ENCODE assay signal across 9 mouse cellular contexts in genomic region chr15:78796196-78797059, GRCm38 (mm10). TPM values are rescaled to one million over a fixed set of nuclear protein-coding genes. Genes with fewer than 3 reads are reported as not detected.
DNase-seq lines count a peak whose midpoint lies in the region; ATAC-seq lines count a peak whose summit lies in the region.
"Had no signal": no experiment of that assay in that cellular context is flagged by ENCODE, and none has a peak within 500 bp of the region (broad histone marks: within the 10 kb centered on the region; RNA-seq: fewer than 3 reads in every experiment).

No protein-coding gene starts in this region.

- H3K4me2 ChIP-seq in hindbrain, embryonic 15.5 days: no peak overlapping the region
- H3K4me2 ChIP-seq in hindbrain, embryonic 14.5 days (replicated peaks): no peak overlapping the region
- H3K4me2 ChIP-seq in neural tube, embryonic 15.5 days: no peak overlapping the region

- DNase-seq in hindbrain, embryonic 14.5 days (ENCODE audit: low spot score): no peak
- peak; percentile 31 for DNase-seq in NIH3T3 (ENCODE audit: low read depth)
- DNase-seq in heart, embryonic 10.5 days (ENCODE audit: low spot score): no peak
- DNase-seq in kidney, postnatal 10 days: peak; percentile 74
- DNase-seq in right cerebral cortex, postnatal 4 days: no peak
- no peak for DNase-seq in left cerebral cortex, postnatal 14 days (ENCODE audit: low spot score in 2 of 2)
- DNase-seq: cerebellum, adult 8-10 months had no signal

- 0 out of 2 replicates have a peak, but pooled peaks have one; percentile 39 for ATAC-seq in hindbrain, embryonic 15.5 days (ENCODE audit: low FRiP score, low read depth)
- ATAC-seq in hindbrain, embryonic 14.5 days (ENCODE audit: low FRiP score): no peak
- no peak for ATAC-seq in neural tube, embryonic 15.5 days (ENCODE audit: low FRiP score)

- H3K4me3 ChIP-seq in hindbrain, embryonic 15.5 days: no peak overlapping the region
- no peak overlapping the region for H3K4me3 ChIP-seq in hindbrain, embryonic 14.5 days (replicated peaks; ENCODE audit: low read length)
- H3K4me3 ChIP-seq in heart, embryonic 10.5 days: no peak overlapping the region
- no peak overlapping the region for H3K4me3 ChIP-seq in neural tube, embryonic 15.5 days (replicated peaks)

- intact Hi-C loops in left cerebral cortex, postnatal 14 days (cut with DNase I): no loop called here

- H3K27me3 ChIP-seq in hindbrain, embryonic 15.5 days: peaks cover 16% of the 10 kb centered on the region
- H3K27me3 ChIP-seq in hindbrain, embryonic 14.5 days (ENCODE audit: control insufficient read depth, insufficient read depth, low read length): peaks cover 13% of the 10 kb centered on the region
- H3K27me3 ChIP-seq in heart, embryonic 10.5 days (ENCODE audit: insufficient read depth, poor library complexity, severe bottlenecking): peaks cover 55% of the 10 kb centered on the region
- peaks cover 12% of the 10 kb centered on the region for H3K27me3 ChIP-seq in neural tube, embryonic 15.5 days (replicated peaks)

- no peaks in the 10 kb centered on the region for H3K36me3 ChIP-seq in hindbrain, embryonic 15.5 days
- H3K36me3 ChIP-seq in hindbrain, embryonic 14.5 days (replicated peaks; ENCODE audit: control insufficient read depth, insufficient read depth): no peaks in the 10 kb centered on the region
- peaks cover 5% of the 10 kb centered on the region; the same call in 1 of the 2 replicates for H3K36me3 ChIP-seq in heart, embryonic 10.5 days
- H3K36me3 ChIP-seq in neural tube, embryonic 15.5 days: no peaks in the 10 kb centered on the region

- H3K27ac ChIP-seq in hindbrain, embryonic 15.5 days (replicated peaks): no peak overlapping the region
- no peak overlapping the region for H3K27ac ChIP-seq in hindbrain, embryonic 14.5 days
- H3K27ac ChIP-seq in heart, embryonic 10.5 days: peak overlapping the region; percentile 56
- H3K27ac ChIP-seq in neural tube, embryonic 15.5 days (replicated peaks): no peak overlapping the region

- 39% methylated on average over 25 of the region's 25 CpGs for WGBS in hindbrain, embryonic 15.5 days
- WGBS in hindbrain, embryonic 14.5 days: 33% methylated on average over 25 of the region's 25 CpGs
- 49% methylated on average over 25 of the region's 25 CpGs for WGBS in heart, embryonic 10.5 days
- WGBS in neural tube, embryonic 15.5 days: 42% methylated on average over 25 of the region's 25 CpGs

- peaks cover 15% of the 10 kb centered on the region for H3K4me1 ChIP-seq in hindbrain, embryonic 15.5 days (replicated peaks)
- H3K4me1 ChIP-seq in hindbrain, embryonic 14.5 days (replicated peaks; ENCODE audit: control insufficient read depth, insufficient read depth, low read length): no peaks in the 10 kb centered on the region
- H3K4me1 ChIP-seq in heart, embryonic 10.5 days: peaks cover 22% of the 10 kb centered on the region
- H3K4me1 ChIP-seq in neural tube, embryonic 15.5 days: peaks cover 13% of the 10 kb centered on the region

- H3K9me3 ChIP-seq in hindbrain, embryonic 15.5 days: no peaks in the 10 kb centered on the region
- H3K9me3 ChIP-seq in hindbrain, embryonic 14.5 days (ENCODE audit: control insufficient read depth, low read length): no peaks in the 10 kb centered on the region
- no peaks in the 10 kb centered on the region for H3K9me3 ChIP-seq in heart, embryonic 10.5 days
- H3K9me3 ChIP-seq in neural tube, embryonic 15.5 days (replicated peaks): no peaks in the 10 kb centered on the region

- no peak overlapping the region for H3K9ac ChIP-seq in hindbrain, embryonic 15.5 days
- H3K9ac ChIP-seq in hindbrain, embryonic 14.5 days: no peak overlapping the region
- no peak overlapping the region for H3K9ac ChIP-seq in neural tube, embryonic 15.5 days (replicated peaks)

RNA-seq across cellular contexts. Expression of gene Card10, which starts 6.4 kb away (rescaled TPM):
- 2.4 and 2.6 TPM in 2 replicates for polyA plus RNA-seq in hindbrain, embryonic 15.5 days (2015; fragmentation: Nextera tagmentation; extraction: Ambion mirVana)
- polyA plus RNA-seq in hindbrain, embryonic 14.5 days (2014; fragmentation: Nextera tagmentation; extraction: Ambion mirVana): 2.5 and 2.6 TPM in 2 replicates
- 3.5 and 4.0 TPM in 2 replicates for polyA plus RNA-seq in heart, embryonic 10.5 days (2016; fragmentation: Nextera tagmentation; extraction: Ambion mirVana)
- polyA plus RNA-seq in neural tube, embryonic 15.5 days (2015; fragmentation: Nextera tagmentation; extraction: Ambion mirVana): 1.9 and 3.7 TPM in 2 replicates
- total RNA-seq in left cerebral cortex, postnatal 14 days (2021): 1 to 10 TPM; 4.0 to 5.1 TPM

RNA-seq across cellular contexts. Expression of gene Mfng, which starts 23.2 kb away (rescaled TPM):
- 21.5 and 42.1 TPM in 2 replicates for polyA plus RNA-seq in hindbrain, embryonic 15.5 days (2015; fragmentation: Nextera tagmentation; extraction: Ambion mirVana)
- polyA plus RNA-seq in hindbrain, embryonic 14.5 days (2014; fragmentation: Nextera tagmentation; extraction: Ambion mirVana): 11.7 and 12.5 TPM in 2 replicates
- 5.5 and 10.3 TPM in 2 replicates for polyA plus RNA-seq in heart, embryonic 10.5 days (2016; fragmentation: Nextera tagmentation; extraction: Ambion mirVana)
- polyA plus RNA-seq in neural tube, embryonic 15.5 days (2015; fragmentation: Nextera tagmentation; extraction: Ambion mirVana): 14.5 and 22.6 TPM in 2 replicates
- total RNA-seq in left cerebral cortex, postnatal 14 days (2021): 1 to 10 TPM; 5.6 to 6.7 TPM

RNA-seq across cellular contexts. Expression of gene Cdc42ep1, which starts 46.0 kb away (rescaled TPM):
- polyA plus RNA-seq in hindbrain, embryonic 15.5 days (2015; fragmentation: Nextera tagmentation; extraction: Ambion mirVana): 14.7 and 15.5 TPM in 2 replicates
- polyA plus RNA-seq in hindbrain, embryonic 14.5 days (2014; fragmentation: Nextera tagmentation; extraction: Ambion mirVana): 10.7 and 11.2 TPM in 2 replicates
- 35.1 and 37.3 TPM in 2 replicates for polyA plus RNA-seq in heart, embryonic 10.5 days (2016; fragmentation: Nextera tagmentation; extraction: Ambion mirVana)
- 12.0 and 16.2 TPM in 2 replicates for polyA plus RNA-seq in neural tube, embryonic 15.5 days (2015; fragmentation: Nextera tagmentation; extraction: Ambion mirVana)
- 10 to 100 TPM in 1 of 2 experiments, 1 to 10 TPM in 1; 6.5 to 11.0 TPM for total RNA-seq in left cerebral cortex, postnatal 14 days (2021)

RNA-seq across cellular contexts. Expression of gene Lgals2, which starts 58.9 kb away (rescaled TPM):
- 0.68 TPM in 1 of 2 replicates, not detected in the other for polyA plus RNA-seq in hindbrain, embryonic 15.5 days (2015; fragmentation: Nextera tagmentation; extraction: Ambion mirVana)
- not detected in 2 replicates for polyA plus RNA-seq in hindbrain, embryonic 14.5 days (2014; fragmentation: Nextera tagmentation; extraction: Ambion mirVana)
- polyA plus RNA-seq in heart, embryonic 10.5 days (2016; fragmentation: Nextera tagmentation; extraction: Ambion mirVana): 2.2 TPM in 1 of 2 replicates, not detected in the other
- polyA plus RNA-seq in neural tube, embryonic 15.5 days (2015; fragmentation: Nextera tagmentation; extraction: Ambion mirVana): 26.1 TPM in 1 of 2 replicates, not detected in the other
- not detected for total RNA-seq in left cerebral cortex, postnatal 14 days (2021)

Comparison
In these comparisons a context has a peak if more than half of its experiments do, and no peak if none do; other contexts are left out.
1. DNase-seq: peak in NIH3T3 (single experiment) and kidney, postnatal 10 days (single experiment); none in hindbrain, embryonic 14.5 days (single experiment), heart, embryonic 10.5 days (single experiment), right cerebral cortex, postnatal 4 days (single experiment) and left cerebral cortex, postnatal 14 days (0 of 2).